Mouse (Mus musculus) kidney, adult 2 months (tissue): ENCODE measurements around the gene Mogat2. TPM values are rescaled to one million over a fixed set of nuclear protein-coding genes. Genes with fewer than 3 reads are reported as not detected.
A peak's percentile ranks its signal among the peaks of the same experiment; 100 is the strongest.

Experiments used
- DNase-seq: peaks from one replicate; pipeline ENCODE4 v3.0.0; 2021
- H3K27ac ChIP-seq: fragments of 200-500 bp; 2 replicates; pipeline ENCODE4 v1.5.1; 2012; ENCODE audit warnings: low read depth, low read length, control low read depth, inconsistent platforms; ENCODE audit not compliant: insufficient read depth
- H3K27me3 ChIP-seq: fragments of 200-500 bp; replicated peaks from 2 replicates; pipeline ENCODE4 v1.6.1; 2012; ENCODE audit warnings: mild to moderate bottlenecking, moderate library complexity, low read length, inconsistent platforms; ENCODE audit not compliant: control insufficient read depth, insufficient read depth
- H3K36me3 ChIP-seq: fragments of 200-500 bp; 2 replicates; pipeline ENCODE4 v1.6.1; 2012; ENCODE audit warnings: mild to moderate bottlenecking, moderate library complexity, low read length, inconsistent platforms; ENCODE audit not compliant: control insufficient read depth, insufficient read depth
- H3K4me1 ChIP-seq: fragments of 200-500 bp; 2 replicates; pipeline ENCODE4 v1.6.1; 2011; ENCODE audit warnings: low read length; ENCODE audit not compliant: control insufficient read depth, insufficient read depth
- H3K4me3 ChIP-seq: fragments of 200-500 bp; 2 replicates; pipeline ENCODE4 v1.5.1; 2011; ENCODE audit warnings: mild to moderate bottlenecking, low read depth, low read length, control low read depth; ENCODE audit not compliant: insufficient read depth
- CTCF ChIP-seq: fragments of 200-500 bp; conservative IDR thresholded peaks from 2 replicates; pipeline ENCODE4 v1.5.1; 2011; ENCODE audit warnings: low read depth, mild to moderate bottlenecking, control low read depth, low read length, moderate library complexity, mixed read lengths; ENCODE audit not compliant: insufficient read depth, insufficient read length
- POLR2A ChIP-seq: fragments of 200-500 bp; IDR thresholded peaks from one replicate; pipeline ENCODE4 v1.6.1; 2011; ENCODE audit warnings: low read depth, low read length, control low read depth
- WGBS: fragments of 180-500 bp; shearing (Covaris S2); methylation state at CpG from one replicate; pipeline ENCODE4 v1.1.7; 2018; 5-methylcytosine and 5-hydroxymethylcytosine counted together
- polyA plus RNA-seq: library from polyadenylated mRNA; depleted of rRNA; stranded (reverse); fragments of >200 nt; gene quantifications from 2 replicates; pipeline ENCODE4 v1.2.3, GENCODE M21; 2012

Gene Mogat2
- polyA plus RNA-seq, 1 experiment = 29.6 TPM

DNA sequence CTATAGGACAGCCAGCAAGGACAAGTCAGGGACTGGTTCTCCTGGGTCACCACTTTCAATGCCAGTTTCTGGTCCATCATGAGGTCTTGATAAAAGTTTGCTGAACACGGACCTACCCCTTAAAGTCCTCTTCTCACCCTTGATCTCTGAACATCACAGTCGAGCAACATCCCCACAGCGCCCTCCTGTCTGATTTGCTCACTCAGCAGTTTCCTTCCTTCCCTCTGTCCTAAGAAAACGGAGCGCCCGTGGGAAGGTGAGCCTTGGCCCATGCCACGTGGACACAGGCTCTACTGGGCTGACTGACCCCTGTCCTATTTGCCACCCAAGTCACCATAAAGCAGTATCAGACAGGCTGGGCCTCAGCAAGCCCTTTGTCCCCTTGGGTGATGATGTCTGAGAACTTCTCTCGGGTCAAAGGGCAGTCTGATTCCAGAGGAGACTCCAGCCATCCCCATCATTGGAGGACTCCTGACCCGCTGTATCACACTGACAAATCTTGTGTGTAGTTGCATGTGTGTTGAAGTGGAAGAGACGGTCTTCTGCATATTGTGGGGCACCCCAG is 23.7 kb downstream of the Mogat2 start:
- Histone ChIP-seq H3K4me3 (no peak overlapping the region), H3K27me3 (no peaks in the 10 kb centered on the region), H3K36me3 (no peaks in the 10 kb centered on the region), H3K4me1 (peaks cover 11% of the 10 kb centered on the region; the same call in 1 of the 2 replicates), H3K27ac (no peak overlapping the region; the same call in 1 of the 2 replicates)
- WGBS = 59% methylated on average over 10 of the region's 10 CpGs
- peak; percentile 80 for DNase-seq
- no peak for TF ChIP-seq POLR2A
- no peak for TF ChIP-seq CTCF

DNA sequence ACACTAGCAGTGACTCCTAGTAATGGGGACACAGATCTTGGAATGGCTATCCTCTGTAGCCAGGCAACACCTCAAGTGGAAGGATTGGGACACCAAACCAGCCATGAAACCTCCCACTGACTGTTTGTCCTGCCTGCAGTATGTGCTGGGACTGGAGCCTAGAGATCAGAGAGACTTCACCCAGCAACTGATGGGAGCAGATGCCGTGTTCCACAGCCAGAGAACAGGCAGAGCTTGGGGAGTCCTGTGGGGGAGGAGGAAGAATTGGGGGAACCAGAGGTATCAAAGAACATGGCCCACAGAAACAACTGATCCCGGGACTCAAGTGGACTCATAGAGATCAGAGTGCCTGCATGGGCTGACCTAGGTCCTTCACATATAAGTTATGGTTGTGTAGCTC is 24.7 kb downstream of the Mogat2 start:
- Histone ChIP-seq H3K27me3 (no peaks in the 10 kb centered on the region), H3K27ac (no peak overlapping the region), H3K36me3 (no peaks in the 10 kb centered on the region), H3K4me3 (no peak overlapping the region), H3K4me1 (peaks cover 11% of the 10 kb centered on the region; the same call in 1 of the 2 replicates)
- no peak for DNase-seq
- TF ChIP-seq CTCF (no peak), POLR2A (no peak)
- 78% methylated on average over 2 of the region's 2 CpGs for WGBS

DNA sequence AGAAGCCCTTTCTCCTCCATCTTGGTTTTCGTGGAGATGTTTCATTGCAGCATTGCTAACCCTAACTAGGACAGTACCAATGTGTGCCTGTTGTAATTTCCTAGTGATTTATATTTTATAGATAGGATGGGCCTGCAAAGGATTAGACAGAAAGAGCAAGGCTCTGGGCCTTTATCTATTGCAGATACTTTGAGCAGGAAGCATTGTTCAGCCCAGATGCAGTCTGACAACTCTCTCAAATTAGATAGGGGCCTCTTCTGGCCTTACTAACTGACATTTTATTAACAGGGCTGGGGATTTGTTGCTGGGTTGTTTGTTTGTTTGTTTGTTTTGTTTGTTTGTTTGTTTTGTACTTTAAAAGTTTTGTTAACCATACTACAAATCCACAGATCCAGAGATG is 25.4 kb downstream of the Mogat2 start:
- DNase-seq = no peak
- Histone ChIP-seq H3K36me3 (no peaks in the 10 kb centered on the region), H3K4me1 (peaks cover 11% of the 10 kb centered on the region; the same call in 1 of the 2 replicates), H3K27ac (no peak overlapping the region), H3K27me3 (no peaks in the 10 kb centered on the region), H3K4me3 (no peak overlapping the region)
- TF ChIP-seq CTCF (no peak), POLR2A (no peak)
- WGBS = 90% methylated on average over 1 of the region's 1 CpGs

DNA sequence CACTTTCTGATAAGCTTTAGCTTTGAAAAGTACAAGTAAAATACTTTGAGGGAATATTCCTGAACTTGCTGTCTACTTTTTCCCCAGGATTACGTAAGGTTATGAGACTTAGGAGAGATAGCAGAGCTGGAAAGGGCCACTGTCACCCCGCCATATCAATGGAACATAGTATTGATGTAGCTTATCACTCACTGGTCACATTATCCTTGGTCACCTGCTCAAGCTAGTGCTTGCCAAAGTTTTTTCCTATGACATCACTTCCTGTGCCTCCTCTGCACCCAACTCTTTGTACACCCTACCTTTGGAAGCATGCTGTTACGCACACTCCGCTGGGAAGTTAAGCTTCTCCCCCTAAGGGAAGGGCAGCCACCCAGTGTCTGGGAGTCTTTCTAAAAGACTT is 29.7 kb downstream of the Mogat2 start:
- Histone ChIP-seq H3K4me3 (no peak overlapping the region), H3K4me1 (no peaks in the 10 kb centered on the region), H3K36me3 (no peaks in the 10 kb centered on the region), H3K27me3 (no peaks in the 10 kb centered on the region), H3K27ac (no peak overlapping the region)
- no peak for DNase-seq
- WGBS = 98% methylated on average over 4 of the region's 4 CpGs
- TF ChIP-seq POLR2A (no peak), CTCF (no peak)

DNA sequence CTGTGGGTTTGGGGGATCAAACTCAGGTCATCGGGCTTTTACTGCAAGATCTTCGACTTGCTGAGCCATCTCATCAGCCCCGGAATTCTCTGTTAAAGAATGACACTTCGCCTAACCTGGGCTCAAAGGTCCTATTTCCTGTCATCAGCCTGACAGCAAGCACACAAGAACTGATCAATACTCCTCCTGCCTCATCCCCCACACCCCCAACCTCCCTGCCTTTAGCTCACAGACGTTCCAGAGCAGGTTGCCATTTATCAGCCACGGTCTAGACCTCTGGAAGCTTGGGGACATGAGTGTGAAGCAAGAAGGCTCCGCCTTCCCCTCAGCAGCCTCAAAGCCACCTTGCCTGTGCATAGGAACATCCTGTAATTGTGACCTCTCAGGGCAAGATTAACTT is 32.1 kb downstream of the Mogat2 start:
- Histone ChIP-seq H3K36me3 (no peaks in the 10 kb centered on the region), H3K4me1 (no peaks in the 10 kb centered on the region), H3K27me3 (no peaks in the 10 kb centered on the region), H3K4me3 (no peak overlapping the region), H3K27ac (no peak overlapping the region)
- TF ChIP-seq CTCF (no peak), POLR2A (no peak)
- DNase-seq = no peak
- 67% methylated on average over 7 of the region's 7 CpGs for WGBS

DNA sequence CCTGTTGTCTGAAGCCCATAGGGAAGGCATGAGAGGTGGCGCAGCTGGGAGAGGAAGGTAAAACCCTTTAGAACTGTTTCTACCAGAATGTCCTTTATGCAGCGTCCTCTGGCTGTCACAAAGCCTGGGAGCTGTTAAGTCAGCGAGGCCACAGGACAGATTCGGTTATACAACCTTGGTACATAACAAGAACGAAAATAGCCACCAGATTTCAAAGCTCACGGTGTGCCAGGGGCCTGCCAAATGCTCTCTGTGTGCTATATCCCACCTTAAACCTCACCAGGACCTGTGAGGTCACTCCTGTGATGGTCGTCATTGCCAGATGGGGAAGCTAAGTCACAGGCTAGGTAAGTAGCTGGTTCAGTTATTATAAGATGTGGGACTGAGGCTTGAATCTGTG is 36.3 kb downstream of the Mogat2 start:
- H3K27ac ChIP-seq = no peak overlapping the region
- 91% methylated on average over 7 of the region's 7 CpGs for WGBS
- no peaks in the 10 kb centered on the region for H3K4me1 ChIP-seq
- TF ChIP-seq CTCF (no peak; the same call in 1 of the 2 replicates), POLR2A (no peak)
- no peaks in the 10 kb centered on the region for H3K36me3 ChIP-seq
- no peak overlapping the region for H3K4me3 ChIP-seq
- H3K27me3 ChIP-seq = no peaks in the 10 kb centered on the region
- no peak for DNase-seq

DNA sequence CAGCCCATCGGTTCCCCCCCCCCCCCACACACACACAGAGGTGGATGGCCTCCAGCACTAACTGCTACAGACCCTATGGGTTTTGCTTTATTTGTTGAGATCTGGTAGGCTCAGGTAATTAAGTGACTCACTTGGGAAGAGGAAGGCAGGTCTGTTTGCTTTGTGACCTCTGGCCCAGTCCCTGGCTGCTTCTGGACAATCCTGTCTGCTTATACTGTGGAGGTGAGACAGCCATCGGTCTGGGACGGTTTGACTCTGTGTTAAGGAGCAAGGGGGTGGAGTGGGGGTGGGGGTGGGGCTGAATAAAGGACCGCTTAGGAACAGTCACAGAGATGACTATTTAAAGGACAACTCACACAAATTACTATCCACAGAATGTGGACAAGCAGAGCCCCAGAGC is 38.1 kb downstream of the Mogat2 start:
- TF ChIP-seq POLR2A (no peak), CTCF (no peak)
- Histone ChIP-seq H3K27me3 (no peaks in the 10 kb centered on the region), H3K4me1 (no peaks in the 10 kb centered on the region), H3K27ac (no peak overlapping the region), H3K4me3 (no peak overlapping the region), H3K36me3 (no peaks in the 10 kb centered on the region)
- WGBS = 25% methylated on average over 4 of the region's 4 CpGs
- peak; percentile 42 for DNase-seq
